Mouse (Mus musculus) embryonic facial prominence, embryonic 11.5 days (tissue): ENCODE data around the gene Grem1. TPM values are rescaled to one million over a fixed set of nuclear protein-coding genes. Genes with fewer than 3 reads are reported as not detected.

ENCODE experiments used
- ATAC-seq: fragments of 200-750 bp; cut with Nextera tagmentation; replicated peaks from 2 replicates; pipeline ENCODE4 v1.8.0; 2017; ENCODE audit warnings: low read depth; ENCODE audit not compliant: insufficient number of reproducible peaks, low FRiP score, low TSS enrichment
- DNase-seq: peaks from one replicate; pipeline ENCODE4 v3.0.0-alpha.2; 2015; ENCODE audit warnings: low spot score
- H3K27ac ChIP-seq: fragments of 300-500 bp; sonication (generic); replicated peaks from 2 replicates; pipeline ENCODE4 v1.5.1; 2014; ENCODE audit warnings: mild to moderate bottlenecking, low read depth, low read length, control low read depth
- H3K27me3 ChIP-seq: fragments of 300-500 bp; sonication (generic); 2 replicates; pipeline ENCODE4 v1.6.1; 2014; ENCODE audit warnings: mild to moderate bottlenecking, low read length, moderate library complexity, mixed read lengths; ENCODE audit not compliant: control insufficient read depth, insufficient read depth
- H3K36me3 ChIP-seq: fragments of 300-500 bp; sonication (generic); replicated peaks from 2 replicates; pipeline ENCODE4 v1.6.1; 2014; ENCODE audit warnings: low read depth, mild to moderate bottlenecking, low read length, moderate library complexity, mixed read lengths; ENCODE audit not compliant: control insufficient read depth, insufficient read depth
- H3K4me1 ChIP-seq: fragments of 300-500 bp; sonication (generic); 2 replicates; pipeline ENCODE4 v1.6.1; 2014; ENCODE audit warnings: low read length, mixed read lengths; ENCODE audit not compliant: control insufficient read depth, insufficient read depth
- H3K4me2 ChIP-seq: fragments of 300-500 bp; sonication (generic); 2 replicates; pipeline ENCODE4 v1.6.1; 2014; ENCODE audit warnings: low read depth, mild to moderate bottlenecking, control low read depth, low read length, moderate library complexity
- H3K4me3 ChIP-seq: fragments of 300-500 bp; sonication (generic); 2 replicates; pipeline ENCODE4 v1.5.1; 2014; ENCODE audit warnings: low read depth, low read length, control low read depth
- H3K9ac ChIP-seq: fragments of 300-500 bp; sonication (generic); replicated peaks from 2 replicates; pipeline ENCODE4 v1.6.1; 2014; ENCODE audit warnings: mild to moderate bottlenecking, control low read depth, low read length
- H3K9me3 ChIP-seq: fragments of 300-500 bp; sonication (generic); replicated peaks from 2 replicates; pipeline ENCODE4 v1.6.1; 2016; ENCODE audit warnings: mild to moderate bottlenecking, low read length, inconsistent platforms, mixed read lengths; ENCODE audit not compliant: control insufficient read depth
- WGBS: fragments of 180-500 bp; shearing (Covaris S2); extraction: QIAGEN DNeasy Blood & Tissue Kit; methylation state at CpG from one replicate; pipeline ENCODE4 v1.1.7; 2014; 5-methylcytosine and 5-hydroxymethylcytosine counted together
- polyA plus RNA-seq: library from polyadenylated mRNA; unstranded; fragments of >200 nt; fragmentation: Nextera tagmentation; extraction: Ambion mirVana; gene quantifications from 2 replicates; pipeline ENCODE4 v1.2.1, GENCODE M21; 2014

The Grem1 gene
- polyA plus RNA-seq, 1 experiment from 2014 or later: 0.80 TPM

DNA sequence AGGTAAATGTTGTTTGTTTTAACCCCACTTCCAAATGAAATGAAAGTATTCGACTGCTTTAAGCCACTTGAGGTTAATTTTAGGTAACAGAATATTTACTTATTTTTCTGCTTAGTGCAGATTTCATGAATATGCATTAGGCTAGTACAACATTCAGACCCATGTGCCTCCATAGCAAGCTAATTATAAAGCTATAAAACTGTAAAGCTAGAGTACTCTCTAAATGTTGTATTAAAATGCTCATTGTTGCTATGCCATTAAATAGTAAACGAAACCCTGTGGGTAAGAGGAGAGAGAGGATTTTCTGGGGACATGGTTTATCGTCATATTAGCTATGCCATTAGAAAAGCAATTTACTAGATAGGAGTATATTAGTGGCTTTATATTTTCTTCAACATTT lies 62.2 kb downstream of the Grem1 start:
- DNase-seq (no peak), ATAC-seq (no peak)
- Histone ChIP-seq H3K4me1 (no peaks in the 10 kb centered on the region), H3K36me3 (no peaks in the 10 kb centered on the region), H3K9ac (no peak overlapping the region), H3K9me3 (no peaks in the 10 kb centered on the region), H3K4me2 (no peak overlapping the region), H3K27me3 (no peaks in the 10 kb centered on the region), H3K27ac (no peak overlapping the region), H3K4me3 (no peak overlapping the region)
- 77% methylated on average over 3 of the region's 3 CpGs for WGBS

Other genes with a start within 250 kb of the Grem1 start
- 11.1 and 15.7 TPM in 2 replicates for gene Scg5, start 70.5 kb upstream of the Grem1 start, polyA plus RNA-seq
- 6.3 and 7.9 TPM in 2 replicates for gene Arhgap11a, start 90.0 kb upstream of the Grem1 start, polyA plus RNA-seq